Mouse (Mus musculus): ENCODE data around the gene Guca2b. TPM values are rescaled to one million over a fixed set of nuclear protein-coding genes. Genes with fewer than 3 reads are reported as not detected.

Guca2b gene
- total and polyA plus RNA-seq, 3 experiments: not detected

DNA sequence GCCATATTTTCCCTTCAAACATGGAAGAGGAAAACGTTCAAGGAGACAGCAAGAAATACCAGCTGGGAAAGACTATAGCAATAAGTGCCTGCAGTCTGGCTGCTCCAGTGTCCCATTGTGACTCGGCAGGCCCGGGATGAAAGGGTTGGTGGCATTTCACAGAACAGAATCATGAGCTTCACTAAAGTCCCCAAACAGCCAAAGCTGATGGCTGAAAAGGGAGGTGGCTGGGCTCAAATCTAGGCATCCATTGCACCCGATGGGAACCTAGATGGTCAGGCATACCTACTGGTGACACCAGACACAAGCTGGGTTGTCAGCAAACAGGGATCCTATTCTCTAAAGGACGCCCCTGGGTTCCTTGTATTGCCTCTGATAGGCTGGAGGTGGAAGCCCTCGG is 20.8 kb downstream of the Guca2b start:
- Histone ChIP-seq H3K27me3 (ENCODE audit: control insufficient read depth in 1 of 2, insufficient read depth in 2 of 2, low read length in 2 of 2) (no peaks in the 10 kb centered on the region; a peak in 1 of 4 replicates), H3K36me3 (ENCODE audit: control insufficient read depth in 1 of 2, insufficient read depth in 2 of 2, low read length in 2 of 2) (peaks cover 0 to 7% of the 10 kb centered on the region in 2 experiments; a peak in 2 of 4 replicates), H3K9ac (ENCODE audit: control insufficient read depth, low read depth, low read length, poor library complexity, severe bottlenecking) (no peak overlapping the region), H3K4me3 (ENCODE audit: control insufficient read depth in 1 of 2, insufficient read depth in 1 of 2, low read depth in 2 of 2, low read length in 2 of 2) (no peak overlapping the region), H3K27ac (ENCODE audit: control insufficient read depth, low read depth, low read length) (no peak overlapping the region), H3K4me1 (ENCODE audit: control insufficient read depth in 1 of 2, insufficient read depth in 2 of 2, low read length in 2 of 2) (peaks cover under 1 to 8% of the 10 kb centered on the region in 2 experiments; a peak in 3 of 4 replicates), H3K9me3 (replicated peaks; ENCODE audit: insufficient read depth, low read length) (no peaks in the 10 kb centered on the region), H3K79me2 (ENCODE audit: control insufficient read depth, insufficient read depth, low read length, poor library complexity) (no peaks in the 10 kb centered on the region)
- TF ChIP-seq MAX (IDR thresholded peaks at IDR 0.05; ENCODE audit: low read length): no peak
- no peak for DNase-seq (ENCODE audit: low read depth, low spot score)

- H3K4me1 ChIP-seq (ENCODE audit: control insufficient read depth in 1 of 2, insufficient read depth in 2 of 2, low read length in 2 of 2): peaks cover 2 to 12% of the 10 kb centered on the region in 2 experiments; a peak in 3 of 4 replicates
- H3K27ac ChIP-seq (ENCODE audit: control insufficient read depth, low read depth, low read length): no peak within 1 kb of the TSS
- no peaks in the 10 kb centered on the region; a peak in 1 of 4 replicates for H3K27me3 ChIP-seq (ENCODE audit: control insufficient read depth in 1 of 2, insufficient read depth in 2 of 2, low read length in 2 of 2)
- TF ChIP-seq GATA1 (IDR thresholded peaks at IDR 0.05; ENCODE audit: low read depth, low read length): peak; percentile 68
- no peak for TF ChIP-seq ETS1 (IDR thresholded peaks at IDR 0.05; ENCODE audit: low read depth, low read length)
- no peak within 1 kb of the TSS for H3K4me3 ChIP-seq (ENCODE audit: control insufficient read depth in 1 of 2, insufficient read depth in 1 of 2, low read depth in 2 of 2, low read length in 2 of 2)
- H3K9ac ChIP-seq (ENCODE audit: control insufficient read depth, low read depth, low read length, poor library complexity, severe bottlenecking): no peak within 1 kb of the TSS
- H3K9me3 ChIP-seq (replicated peaks; ENCODE audit: insufficient read depth, low read length): no peaks in the 10 kb centered on the region
- no peak for DNase-seq (ENCODE audit: low read depth, low spot score)
- no peaks in the 10 kb centered on the region for H3K79me2 ChIP-seq (ENCODE audit: control insufficient read depth, insufficient read depth, low read length, poor library complexity)
- peaks cover 0 to 10% of the 10 kb centered on the region in 2 experiments; a peak in 2 of 4 replicates for H3K36me3 ChIP-seq (ENCODE audit: control insufficient read depth in 1 of 2, insufficient read depth in 2 of 2, low read length in 2 of 2)
Observed at GRCm38 (mm10) chr4:119637176-119637845, 21.4 kb downstream of the Guca2b start, which contains the start of gene Guca2a. TSS of gene Guca2a (plus strand) at chr4:119637704.

GRCm38 (mm10) chr4:119636731-119637130 is 22.0 kb downstream of the Guca2b start:
- no peak overlapping the region for H3K9ac ChIP-seq (ENCODE audit: control insufficient read depth, low read depth, low read length, poor library complexity, severe bottlenecking)
- H3K4me1 ChIP-seq (ENCODE audit: control insufficient read depth in 1 of 2, insufficient read depth in 2 of 2, low read length in 2 of 2): peaks cover 2 to 15% of the 10 kb centered on the region in 2 experiments; a peak in 3 of 4 replicates
- TF ChIP-seq UBTF (IDR thresholded peaks at IDR 0.05; ENCODE audit: borderline replicate concordance, insufficient read depth, low read depth, low read length): no peak
- H3K4me3 ChIP-seq (ENCODE audit: control insufficient read depth in 1 of 2, insufficient read depth in 1 of 2, low read depth in 2 of 2, low read length in 2 of 2): no peak overlapping the region
- DNase-seq (ENCODE audit: low read depth, low spot score): no peak
- no peaks in the 10 kb centered on the region; a peak in 1 of 4 replicates for H3K27me3 ChIP-seq (ENCODE audit: control insufficient read depth in 1 of 2, insufficient read depth in 2 of 2, low read length in 2 of 2)
- no peaks in the 10 kb centered on the region for H3K9me3 ChIP-seq (replicated peaks; ENCODE audit: insufficient read depth, low read length)
- no peak overlapping the region for H3K27ac ChIP-seq (ENCODE audit: control insufficient read depth, low read depth, low read length)
- peaks cover 0 to 14% of the 10 kb centered on the region in 2 experiments; a peak in 2 of 4 replicates for H3K36me3 ChIP-seq (ENCODE audit: control insufficient read depth in 1 of 2, insufficient read depth in 2 of 2, low read length in 2 of 2)
- H3K79me2 ChIP-seq (ENCODE audit: control insufficient read depth, insufficient read depth, low read length, poor library complexity): no peaks in the 10 kb centered on the region

- Histone ChIP-seq H3K27ac (ENCODE audit: control insufficient read depth, low read depth, low read length) (no peak overlapping the region), H3K27me3 (ENCODE audit: control insufficient read depth in 1 of 2, insufficient read depth in 2 of 2, low read length in 2 of 2) (no peaks in the 10 kb centered on the region), H3K79me2 (ENCODE audit: control insufficient read depth, insufficient read depth, low read length, poor library complexity) (no peaks in the 10 kb centered on the region), H3K36me3 (ENCODE audit: control insufficient read depth in 1 of 2, insufficient read depth in 2 of 2, low read length in 2 of 2) (peaks cover 0 to 14% of the 10 kb centered on the region in 2 experiments; a peak in 2 of 4 replicates), H3K4me1 (ENCODE audit: control insufficient read depth in 1 of 2, insufficient read depth in 2 of 2, low read length in 2 of 2) (peaks cover 2 to 15% of the 10 kb centered on the region in 2 experiments; a peak in 3 of 4 replicates), H3K9me3 (replicated peaks; ENCODE audit: insufficient read depth, low read length) (no peaks in the 10 kb centered on the region), H3K9ac (ENCODE audit: control insufficient read depth, low read depth, low read length, poor library complexity, severe bottlenecking) (no peak overlapping the region), H3K4me3 (ENCODE audit: control insufficient read depth in 1 of 2, insufficient read depth in 1 of 2, low read depth in 2 of 2, low read length in 2 of 2) (no peak overlapping the region)
- DNase-seq (ENCODE audit: low read depth, low spot score): no peak
- no peak for TF ChIP-seq MAFK (IDR thresholded peaks at IDR 0.05; ENCODE audit: borderline replicate concordance, low read depth, low read length)
- no peak for TF ChIP-seq E2F4 (IDR thresholded peaks at IDR 0.05; ENCODE audit: borderline replicate concordance, low read depth, low read length)
- TF ChIP-seq HCFC1 (IDR thresholded peaks at IDR 0.05; ENCODE audit: low read depth, low read length): no peak
- TF ChIP-seq JUND (IDR thresholded peaks at IDR 0.05; ENCODE audit: low read depth, low read length): no peak
- no peak for TF ChIP-seq ZNF384 (IDR thresholded peaks at IDR 0.05; ENCODE audit: low read depth, low read length)
- no peak for TF ChIP-seq KAT2A (conservative IDR thresholded peaks at IDR 0.05; ENCODE audit: low read depth, low read length)
- TF ChIP-seq POLR2AphosphoS5 (IDR thresholded peaks at IDR 0.05; ENCODE audit: borderline replicate concordance, low read depth, low read length): no peak
- TF ChIP-seq GATA1 (IDR thresholded peaks at IDR 0.05; ENCODE audit: low read depth, low read length): no peak
- TF ChIP-seq MEF2A (IDR thresholded peaks at IDR 0.05; ENCODE audit: extremely low read depth, insufficient replicate concordance, low read depth, low read length, poor library complexity, severe bottlenecking): no peak
- no peak for TF ChIP-seq RAD21 (IDR thresholded peaks at IDR 0.05; ENCODE audit: low read depth, low read length)
- TF ChIP-seq SMC3 (IDR thresholded peaks at IDR 0.05; ENCODE audit: low read depth, low read length): no peak
- TF ChIP-seq MAX (IDR thresholded peaks at IDR 0.05; ENCODE audit: low read length): no peak
- no peak for TF ChIP-seq RCOR1 (IDR thresholded peaks at IDR 0.05; ENCODE audit: low read depth, low read length)
- no peak for TF ChIP-seq ZMIZ1 (IDR thresholded peaks at IDR 0.05; ENCODE audit: low read depth, low read length)
- TF ChIP-seq TAL1 (IDR thresholded peaks at IDR 0.05; ENCODE audit: low read length): no peak
- TF ChIP-seq TCF12 (IDR thresholded peaks at IDR 0.05; ENCODE audit: low read depth, low read length): no peak
Observed at GRCm38 (mm10) chr4:119635686-119636085, 23.1 kb downstream of the Guca2b start.
